Mouse (Mus musculus): ENCODE data around the gene Sycn. TPM values are rescaled to one million over a fixed set of nuclear protein-coding genes. Genes with fewer than 3 reads are reported as not detected.

Sycn gene
- not detected in 2 replicates for polyA plus RNA-seq (2015; fragmentation: Nextera tagmentation; extraction: Ambion mirVana)

GRCm38 (mm10) chr7:28540526-28540925 lies at the start of gene Sycn:
Sycn (plus strand) TSS chr7:28540885.

GRCm38 (mm10) chr7:28510405-28510974 lies 30.2 kb upstream of the Sycn start, which contains the start of gene Ifnl2:
Ifnl2 (minus strand) TSS chr7:28510455.

GRCm38 (mm10) chr7:28522536-28522935 lies 18.1 kb upstream of the Sycn start, which contains the start of gene Ifnl3:
Ifnl3 (plus strand) TSS chr7:28522836.

GRCm38 (mm10) chr7:28547154-28547553 lies 6.5 kb downstream of the Sycn start, which contains the start of gene Nccrp1:
Nccrp1 (minus strand) TSS chr7:28547254.

Small RNA genes within 50 kb of the gene (microRNA-seq; reads per million reads assigned to microRNA genes)
- gene Mir7049 = not detected

Other genes with a start within 250 kb of the Sycn start
- gene Selenov, start 249.7 kb upstream of the Sycn start, polyA plus RNA-seq (2015; fragmentation: Nextera tagmentation; extraction: Ambion mirVana) = 5.1 and 6.7 TPM in 2 replicates
- 20.4 and 21.8 TPM in 2 replicates for gene Dll3, start 238.6 kb upstream of the Sycn start, polyA plus RNA-seq (2015; fragmentation: Nextera tagmentation; extraction: Ambion mirVana)
- gene Timm50, start 228.8 kb upstream of the Sycn start, polyA plus RNA-seq (2015; fragmentation: Nextera tagmentation; extraction: Ambion mirVana) = 109 and 129 TPM in 2 replicates
- 64.4 and 73.7 TPM in 2 replicates for gene Supt5, start 202.1 kb upstream of the Sycn start, polyA plus RNA-seq (2015; fragmentation: Nextera tagmentation; extraction: Ambion mirVana)
- gene Rps16, start 190.2 kb upstream of the Sycn start, polyA plus RNA-seq (2015; fragmentation: Nextera tagmentation; extraction: Ambion mirVana) = 524 and 613 TPM in 2 replicates
- gene Plekhg2, start 168.3 kb upstream of the Sycn start, polyA plus RNA-seq (2015; fragmentation: Nextera tagmentation; extraction: Ambion mirVana) = 10.8 and 13.7 TPM in 2 replicates
- gene Zfp36, start 160.6 kb upstream of the Sycn start, polyA plus RNA-seq (2015; fragmentation: Nextera tagmentation; extraction: Ambion mirVana) = 3.9 and 4.1 TPM in 2 replicates
- 48.8 and 49.0 TPM in 2 replicates for gene Med29, start 148.2 kb upstream of the Sycn start, polyA plus RNA-seq (2015; fragmentation: Nextera tagmentation; extraction: Ambion mirVana)
- gene Paf1, start 147.9 kb upstream of the Sycn start, polyA plus RNA-seq (2015; fragmentation: Nextera tagmentation; extraction: Ambion mirVana) = 75.7 and 90.9 TPM in 2 replicates
- gene Gmfg, start 103.4 kb upstream of the Sycn start, polyA plus RNA-seq (2015; fragmentation: Nextera tagmentation; extraction: Ambion mirVana) = 6.6 and 8.3 TPM in 2 replicates
- 20.6 and 22.6 TPM in 2 replicates for gene Lrfn1, start 88.9 kb upstream of the Sycn start, polyA plus RNA-seq (2015; fragmentation: Nextera tagmentation; extraction: Ambion mirVana)
- not detected in 2 replicates for gene Ifnl2, start 30.4 kb upstream of the Sycn start, polyA plus RNA-seq (2015; fragmentation: Nextera tagmentation; extraction: Ambion mirVana)
- gene Ifnl3, start 18.0 kb upstream of the Sycn start, polyA plus RNA-seq (2015; fragmentation: Nextera tagmentation; extraction: Ambion mirVana) = not detected in 2 replicates
- 0.39 and 0.80 TPM in 2 replicates for gene Nccrp1, start 6.4 kb downstream of the Sycn start, polyA plus RNA-seq (2015; fragmentation: Nextera tagmentation; extraction: Ambion mirVana)
- 16.1 and 19.3 TPM in 2 replicates for gene Samd4b, start 57.3 kb downstream of the Sycn start, polyA plus RNA-seq (2015; fragmentation: Nextera tagmentation; extraction: Ambion mirVana)
- 12.0 and 12.5 TPM in 2 replicates for gene Pak4, start 57.3 kb downstream of the Sycn start, polyA plus RNA-seq (2015; fragmentation: Nextera tagmentation; extraction: Ambion mirVana)
- gene Acp7, start 90.4 kb downstream of the Sycn start, polyA plus RNA-seq (2015; fragmentation: Nextera tagmentation; extraction: Ambion mirVana) = 0.40 and 0.52 TPM in 2 replicates
- gene Fbxo27, start 152.0 kb downstream of the Sycn start, polyA plus RNA-seq (2015; fragmentation: Nextera tagmentation; extraction: Ambion mirVana) = 13.1 and 15.8 TPM in 2 replicates
- gene Fbxo17, start 175.9 kb downstream of the Sycn start, polyA plus RNA-seq (2015; fragmentation: Nextera tagmentation; extraction: Ambion mirVana) = 5.9 and 6.1 TPM in 2 replicates
- 125 and 130 TPM in 2 replicates for gene Mrps12, start 200.9 kb downstream of the Sycn start, polyA plus RNA-seq (2015; fragmentation: Nextera tagmentation; extraction: Ambion mirVana)
- gene Sars2, start 201.1 kb downstream of the Sycn start, polyA plus RNA-seq (2015; fragmentation: Nextera tagmentation; extraction: Ambion mirVana) = 18.5 and 21.8 TPM in 2 replicates
- 1.5 and 2.1 TPM in 2 replicates for gene Ccer2, start 215.3 kb downstream of the Sycn start, polyA plus RNA-seq (2015; fragmentation: Nextera tagmentation; extraction: Ambion mirVana)
- gene Sirt2, start 225.8 kb downstream of the Sycn start, polyA plus RNA-seq (2015; fragmentation: Nextera tagmentation; extraction: Ambion mirVana) = 154 and 178 TPM in 2 replicates
- gene Nfkbib, start 226.6 kb downstream of the Sycn start, polyA plus RNA-seq (2015; fragmentation: Nextera tagmentation; extraction: Ambion mirVana) = 77.9 and 82.5 TPM in 2 replicates
- 2.5 TPM in 2 replicates for gene Rinl, start 248.1 kb downstream of the Sycn start, polyA plus RNA-seq (2015; fragmentation: Nextera tagmentation; extraction: Ambion mirVana)

All from neural tube, postnatal 0 days (tissue).